In genomic region chr3:90373432-90374028, GRCm38 (mm10) we compare ENCODE assay signal across 8 mouse cellular contexts. TPM values are rescaled to one million over a fixed set of nuclear protein-coding genes. Genes with fewer than 3 reads are reported as not detected.
DNase-seq lines count a peak whose midpoint lies in the region; ATAC-seq and TF ChIP-seq lines count a peak whose summit lies in the region.

No protein-coding gene starts in this region.

- peak; percentile 88 for DNase-seq in ES-CJ7 (ENCODE audit: low read depth, low spot score)
- DNase-seq in cerebellum, adult 11 months = peak; percentile 80
- DNase-seq in forebrain, postnatal 0 days = peak; percentile 89
- DNase-seq in layer of hippocampus, adult 2 months (ENCODE audit: low spot score in 2 of 2) = peak; percentile 72 to 91
- DNase-seq in ovary, postnatal 14 days (ENCODE audit: low spot score) = peak; percentile 78
- peak; percentile 62 to 85 for DNase-seq in thymus, postnatal 10 days (ENCODE audit: low spot score in 2 of 2)

- no peaks in the 10 kb centered on the region for H3K36me3 ChIP-seq in forebrain, postnatal 0 days (ENCODE audit: insufficient read depth)
- H3K36me3 ChIP-seq in lung, embryonic 16.5 days (ENCODE audit: control insufficient read depth, insufficient read depth, low read length) = no peaks in the 10 kb centered on the region

- peak; percentile 85 for ATAC-seq in forebrain, postnatal 0 days
- peak; percentile 74 to 77; a peak in 3 of 4 replicates for ATAC-seq in hematopoietic stem cell, adult 5-6 weeks (replicated peaks in 1 of 2; ENCODE audit: insufficient read depth in 1 of 2, low FRiP score in 2 of 2, low TSS enrichment in 1 of 2, low read depth in 1 of 2, poor library complexity in 2 of 2, severe bottlenecking in 2 of 2)
- ATAC-seq in lung, embryonic 16.5 days (ENCODE audit: low read depth) = peak; percentile 79

- H3K4me1 ChIP-seq in forebrain, postnatal 0 days (ENCODE audit: insufficient read depth) = no peaks in the 10 kb centered on the region
- H3K4me1 ChIP-seq in lung, embryonic 16.5 days (replicated peaks; ENCODE audit: control insufficient read depth, insufficient read depth, low read length) = no peaks in the 10 kb centered on the region

- no peak overlapping the region for H3K27ac ChIP-seq in forebrain, postnatal 0 days (ENCODE audit: low read depth, low read length)
- H3K27ac ChIP-seq in layer of hippocampus, adult 2 months = no peak overlapping the region
- H3K27ac ChIP-seq in lung, embryonic 16.5 days (ENCODE audit: low read length) = no peak overlapping the region

- H3K9me3 ChIP-seq in forebrain, postnatal 0 days (ENCODE audit: low read length) = no peaks in the 10 kb centered on the region
- H3K9me3 ChIP-seq in lung, embryonic 16.5 days (ENCODE audit: control insufficient read depth, low read length) = no peaks in the 10 kb centered on the region

- WGBS in forebrain, postnatal 0 days = 26% methylated on average over 4 of the region's 4 CpGs
- WGBS in lung, embryonic 16.5 days = 26% methylated on average over 4 of the region's 4 CpGs

- TF ChIP-seq CTCF in forebrain, postnatal 0 days (IDR thresholded peaks at IDR 0.05; ENCODE audit: low read depth) = peak; percentile 88
- TF ChIP-seq CTCF in layer of hippocampus, adult 2 months (conservative IDR thresholded peaks at IDR 0.05) = peak; percentile 96

- no peaks in the 10 kb centered on the region for H3K27me3 ChIP-seq in forebrain, postnatal 0 days (ENCODE audit: insufficient read depth, low read length)
- H3K27me3 ChIP-seq in lung, embryonic 16.5 days (ENCODE audit: control insufficient read depth, insufficient read depth, low read depth, low read length) = no peaks in the 10 kb centered on the region

- H3K4me2 ChIP-seq in forebrain, postnatal 0 days (ENCODE audit: low read depth) = no peak overlapping the region
- no peak overlapping the region for H3K4me2 ChIP-seq in lung, embryonic 16.5 days (ENCODE audit: low read depth, low read length)

- no peak overlapping the region for H3K9ac ChIP-seq in forebrain, postnatal 0 days
- no peak overlapping the region for H3K9ac ChIP-seq in lung, embryonic 16.5 days (ENCODE audit: low read length)

- H3K4me3 ChIP-seq in forebrain, postnatal 0 days (ENCODE audit: low read depth, low read length) = no peak overlapping the region
- H3K4me3 ChIP-seq in layer of hippocampus, adult 2 months = no peak overlapping the region
- H3K4me3 ChIP-seq in lung, embryonic 16.5 days (ENCODE audit: low read length) = no peak overlapping the region

RNA-seq across cellular contexts. Expression of gene Slc27a3, which starts 16.2 kb away (rescaled TPM):
- 47.4 and 50.8 TPM in 2 replicates for total RNA-seq in forebrain, postnatal 0 days (2014; rRNA removed)
- 23.7 and 25.0 TPM in 2 replicates for polyA plus RNA-seq in forebrain, postnatal 0 days (2015; fragmentation: Nextera tagmentation; extraction: Ambion mirVana)
- 0.60 and 1.1 TPM in 2 replicates for total RNA-seq in hematopoietic stem cell, adult 5-6 weeks (2017)
- 10 to 100 TPM; 15.0 to 17.2 TPM for total RNA-seq in layer of hippocampus, adult 2 months (2021)
- 20.7 and 21.7 TPM in 2 replicates for polyA plus RNA-seq in lung, embryonic 16.5 days (2015; fragmentation: Nextera tagmentation; extraction: Ambion mirVana)

RNA-seq across cellular contexts. Expression of gene Ints3, which starts 59.9 kb away (rescaled TPM):
- 49.7 and 51.5 TPM in 2 replicates for total RNA-seq in forebrain, postnatal 0 days (2014; rRNA removed)
- polyA plus RNA-seq in forebrain, postnatal 0 days (2015; fragmentation: Nextera tagmentation; extraction: Ambion mirVana) = 16.0 and 20.6 TPM in 2 replicates
- 20.9 and 22.6 TPM in 2 replicates for total RNA-seq in hematopoietic stem cell, adult 5-6 weeks (2017)
- total RNA-seq in layer of hippocampus, adult 2 months (2021) = 10 to 100 TPM; 74.1 to 75.4 TPM
- polyA plus RNA-seq in lung, embryonic 16.5 days (2015; fragmentation: Nextera tagmentation; extraction: Ambion mirVana) = 28.7 and 28.8 TPM in 2 replicates
